Mouse (Mus musculus): ENCODE data around the gene Gm20479.

Gene Gm20479

DNA sequence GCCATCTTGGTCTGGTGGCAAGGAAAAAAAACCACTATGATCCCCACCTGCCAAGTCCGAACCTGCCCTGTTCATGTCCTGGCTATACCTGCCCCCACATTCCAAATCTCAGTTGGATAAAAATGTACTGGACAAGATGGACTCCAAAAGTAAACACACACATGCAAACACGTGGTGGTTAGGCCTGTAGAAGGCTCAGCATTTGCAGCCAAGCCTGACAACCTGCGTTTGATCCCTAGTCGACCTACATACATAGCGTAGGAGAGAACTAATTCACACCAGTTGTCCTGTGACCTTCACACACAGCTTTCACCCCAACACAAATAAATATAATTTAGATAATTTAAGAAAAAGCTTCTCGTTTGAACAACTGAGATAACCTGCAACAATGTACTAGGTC is 3.5 kb upstream of the Gm20479 start:
- H3K27me3 ChIP-seq (ENCODE audit: insufficient read depth, low read length), result peaks cover 26% of the 10 kb centered on the region
- TF ChIP-seq POU5F1 (IDR thresholded peaks at IDR 0.05; ENCODE audit: borderline replicate concordance, low read length) (no peak), NANOG (IDR thresholded peaks at IDR 0.05; ENCODE audit: borderline replicate concordance, low read length) (no peak), CTCF (conservative IDR thresholded peaks at IDR 0.05; ENCODE audit: low read length) (no peak)
- peak overlapping the region; percentile 86 for H3K4me3 ChIP-seq (replicated peaks; ENCODE audit: low read length)
- peaks cover 81% of the 10 kb centered on the region for H3K4me1 ChIP-seq (replicated peaks; ENCODE audit: low read depth, low read length)
- H3K9me3 ChIP-seq (ENCODE audit: low read length), result no peaks in the 10 kb centered on the region
- 0 out of 2 replicates have a peak, but pooled peaks cover 9% of the 10 kb centered on the region for H3K36me3 ChIP-seq (ENCODE audit: insufficient read depth, low read length)

DNA sequence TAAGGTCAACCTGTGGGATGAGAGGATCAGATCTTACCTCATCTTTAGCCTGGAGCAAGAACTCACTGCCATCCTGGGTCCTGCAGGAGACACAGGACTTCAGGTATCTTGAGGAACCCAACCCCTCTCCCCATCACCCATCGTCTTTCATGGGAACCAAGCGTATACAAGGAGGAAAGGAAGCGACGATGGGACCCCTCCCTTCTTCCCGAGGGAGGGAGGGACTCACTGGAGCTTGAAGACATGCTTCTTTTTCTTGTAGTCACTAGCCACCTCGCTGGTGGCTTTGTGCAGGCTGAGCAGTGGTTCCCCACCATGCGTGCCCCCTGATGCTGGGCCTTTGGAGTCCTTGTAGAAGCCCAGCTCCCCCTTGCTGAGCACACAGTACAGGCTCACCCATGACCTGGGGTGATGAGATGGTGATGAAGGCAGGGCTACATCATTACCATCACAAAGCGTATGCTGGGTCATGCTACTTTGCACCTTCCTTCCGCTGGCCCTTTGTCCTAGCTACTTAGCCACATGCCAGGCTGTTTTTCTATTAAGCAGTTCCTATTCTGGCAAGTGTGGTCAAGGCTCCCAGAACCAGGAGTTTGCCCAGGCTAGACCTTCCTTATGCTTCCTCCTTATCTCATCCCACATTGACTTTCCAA is 2.6 kb upstream of the Gm20479 start:
- Histone ChIP-seq H3K4me1 (replicated peaks; ENCODE audit: low read depth, low read length) (peaks cover 80% of the 10 kb centered on the region), H3K36me3 (ENCODE audit: insufficient read depth, low read length) (0 out of 2 replicates have a peak, but pooled peaks cover 9% of the 10 kb centered on the region)
- no peak for TF ChIP-seq CTCF (conservative IDR thresholded peaks at IDR 0.05; ENCODE audit: low read length)
- TF ChIP-seq POU5F1 (IDR thresholded peaks at IDR 0.05; ENCODE audit: borderline replicate concordance, low read length), result peak; percentile 23; the same call in 1 of the 2 replicates
- TF ChIP-seq NANOG (IDR thresholded peaks at IDR 0.05; ENCODE audit: borderline replicate concordance, low read length), result no peak

DNA sequence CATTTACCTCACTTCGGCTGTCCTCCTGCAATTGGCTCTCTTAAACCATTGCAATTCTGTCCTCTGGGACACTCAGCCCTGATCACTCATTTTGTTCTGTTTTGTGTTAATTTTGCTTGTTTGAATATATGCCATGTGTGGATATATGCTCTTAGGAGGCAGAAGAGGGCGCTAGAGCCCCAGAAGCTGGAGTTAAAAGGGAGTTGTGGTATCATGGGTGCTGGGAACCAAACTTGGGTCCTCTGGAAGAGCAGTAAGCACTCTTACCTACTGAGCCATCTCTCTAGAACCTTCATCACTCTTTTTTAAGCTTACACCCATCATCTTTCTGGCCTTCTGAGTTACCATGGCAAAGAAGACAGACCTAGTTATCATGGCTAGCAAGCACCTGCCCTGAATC is 1.9 kb upstream of the Gm20479 start:
- peaks cover 80% of the 10 kb centered on the region for H3K4me1 ChIP-seq (replicated peaks; ENCODE audit: low read depth, low read length)
- peaks cover 11% of the 10 kb centered on the region for H3K27me3 ChIP-seq (ENCODE audit: insufficient read depth, low read length)
- H3K9me3 ChIP-seq (ENCODE audit: low read length), result no peaks in the 10 kb centered on the region
- H3K4me3 ChIP-seq (replicated peaks; ENCODE audit: low read length), result peak overlapping the region; percentile 86
- peaks cover 9% of the 10 kb centered on the region; the same call in 1 of the 2 replicates for H3K36me3 ChIP-seq (ENCODE audit: insufficient read depth, low read length)
- no peak for TF ChIP-seq POU5F1 (IDR thresholded peaks at IDR 0.05; ENCODE audit: borderline replicate concordance, low read length)
- TF ChIP-seq NANOG (IDR thresholded peaks at IDR 0.05; ENCODE audit: borderline replicate concordance, low read length), result no peak
- peak; percentile 42; the same call in 1 of the 2 replicates for TF ChIP-seq CTCF (conservative IDR thresholded peaks at IDR 0.05; ENCODE audit: low read length)

More for the DNA sequence above, 2.6 kb upstream of the Gm20479 start:
- Histone ChIP-seq H3K4me3 (replicated peaks; ENCODE audit: low read length) (peak overlapping the region; percentile 86), H3K9me3 (ENCODE audit: low read length) (no peaks in the 10 kb centered on the region), H3K27me3 (ENCODE audit: insufficient read depth, low read length) (peaks cover 18% of the 10 kb centered on the region)

DNA sequence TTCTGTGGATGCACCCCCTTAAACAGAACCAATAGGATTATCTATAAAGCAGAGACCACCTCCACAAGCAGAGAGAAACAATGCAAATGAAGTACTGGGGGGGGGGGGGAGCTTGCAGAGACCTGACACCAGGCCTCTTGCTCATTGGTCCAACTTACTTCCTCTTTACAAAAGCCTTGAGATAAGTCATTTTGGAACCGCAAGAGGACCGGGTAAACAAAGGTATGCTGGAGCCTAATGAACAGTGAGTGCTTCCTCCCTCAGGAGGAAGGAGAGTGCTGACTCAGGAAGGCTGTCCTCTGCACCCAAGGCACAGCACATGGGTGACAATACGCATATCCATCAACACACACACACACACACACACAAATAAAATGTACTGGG is 368 bp upstream of the Gm20479 start:
- Histone ChIP-seq H3K4me3 (replicated peaks; ENCODE audit: low read length) (peak overlapping the region; percentile 86), H3K27me3 (ENCODE audit: insufficient read depth, low read length) (0 out of 2 replicates have a peak, but pooled peaks cover 3% of the 10 kb centered on the region), H3K36me3 (ENCODE audit: insufficient read depth, low read length) (peaks cover 23% of the 10 kb centered on the region), H3K9me3 (ENCODE audit: low read length) (no peaks in the 10 kb centered on the region), H3K4me1 (replicated peaks; ENCODE audit: low read depth, low read length) (peaks cover 87% of the 10 kb centered on the region)
- no peak for TF ChIP-seq CTCF (conservative IDR thresholded peaks at IDR 0.05; ENCODE audit: low read length)
- no peak for TF ChIP-seq POU5F1 (IDR thresholded peaks at IDR 0.05; ENCODE audit: borderline replicate concordance, low read length)
- TF ChIP-seq NANOG (IDR thresholded peaks at IDR 0.05; ENCODE audit: borderline replicate concordance, low read length), result no peak

DNA sequence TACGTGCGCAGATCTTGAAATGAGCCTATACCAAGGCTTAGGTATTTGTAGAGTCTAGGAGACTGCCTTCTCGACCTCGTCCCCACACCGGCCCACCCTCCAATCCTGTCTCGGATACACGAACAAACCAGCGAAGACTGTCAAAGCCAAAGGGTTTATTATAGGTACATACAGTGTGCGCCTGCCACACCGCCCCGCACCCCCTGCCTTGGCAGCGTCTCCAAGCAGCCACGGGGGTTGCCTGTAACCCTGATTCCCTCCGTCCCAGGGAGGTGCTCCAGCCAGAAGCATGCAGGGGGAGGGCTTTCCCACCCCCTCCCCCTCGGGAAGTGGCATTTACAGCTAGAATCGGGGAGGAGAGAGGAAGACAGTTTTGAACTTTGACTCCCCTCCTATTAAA is 971 bp downstream of the Gm20479 start:
- no peaks in the 10 kb centered on the region for H3K27me3 ChIP-seq (ENCODE audit: insufficient read depth, low read length)
- H3K36me3 ChIP-seq (ENCODE audit: insufficient read depth, low read length), result peaks cover 36% of the 10 kb centered on the region
- H3K9me3 ChIP-seq (ENCODE audit: low read length), result no peaks in the 10 kb centered on the region
- TF ChIP-seq CTCF (conservative IDR thresholded peaks at IDR 0.05; ENCODE audit: low read length) (no peak), NANOG (IDR thresholded peaks at IDR 0.05; ENCODE audit: borderline replicate concordance, low read length) (no peak), POU5F1 (IDR thresholded peaks at IDR 0.05; ENCODE audit: borderline replicate concordance, low read length) (no peak)
- peak overlapping the region; percentile 86 for H3K4me3 ChIP-seq (replicated peaks; ENCODE audit: low read length)
- H3K4me1 ChIP-seq (replicated peaks; ENCODE audit: low read depth, low read length), result peaks cover 89% of the 10 kb centered on the region

DNA sequence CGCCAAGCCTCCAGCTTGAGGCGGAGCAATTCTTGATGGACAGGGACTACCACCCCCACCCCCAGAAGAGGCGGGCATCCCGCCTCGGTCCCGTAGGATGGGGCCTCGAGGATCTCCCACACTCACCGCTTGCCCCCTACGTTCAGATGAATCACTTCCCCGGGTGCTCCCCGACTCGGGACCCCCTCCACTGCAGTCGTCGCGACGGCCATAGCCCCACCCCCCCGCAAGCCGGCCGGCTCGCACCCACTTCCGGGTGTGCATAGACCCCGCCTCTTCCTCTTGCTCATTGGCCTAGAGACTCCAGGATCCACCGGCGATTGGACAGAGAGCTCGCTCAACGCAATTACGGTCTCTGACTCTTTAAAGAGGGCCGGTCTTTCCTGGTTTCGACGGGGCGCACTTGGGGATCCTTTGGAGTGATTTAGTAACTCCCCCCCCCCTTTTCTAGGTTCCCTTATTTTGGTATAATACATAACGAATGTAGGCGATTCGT is 1.4 kb downstream of the Gm20479 start, which contains the start of gene Shkbp1:
Gene Shkbp1 (minus strand): TSS at position 275 of the 496 bp plus-strand sequence.
- TF ChIP-seq CTCF (conservative IDR thresholded peaks at IDR 0.05; ENCODE audit: low read length) (no peak), NANOG (IDR thresholded peaks at IDR 0.05; ENCODE audit: borderline replicate concordance, low read length) (no peak), POU5F1 (IDR thresholded peaks at IDR 0.05; ENCODE audit: borderline replicate concordance, low read length) (no peak)
- Histone ChIP-seq H3K9me3 (ENCODE audit: low read length) (no peaks in the 10 kb centered on the region), H3K4me3 (replicated peaks; ENCODE audit: low read length) (peak within 1 kb of the TSS; percentile 86), H3K27me3 (ENCODE audit: insufficient read depth, low read length) (no peaks in the 10 kb centered on the region), H3K36me3 (ENCODE audit: insufficient read depth, low read length) (peaks cover 40% of the 10 kb centered on the region), H3K4me1 (replicated peaks; ENCODE audit: low read depth, low read length) (peaks cover 85% of the 10 kb centered on the region)

DNA sequence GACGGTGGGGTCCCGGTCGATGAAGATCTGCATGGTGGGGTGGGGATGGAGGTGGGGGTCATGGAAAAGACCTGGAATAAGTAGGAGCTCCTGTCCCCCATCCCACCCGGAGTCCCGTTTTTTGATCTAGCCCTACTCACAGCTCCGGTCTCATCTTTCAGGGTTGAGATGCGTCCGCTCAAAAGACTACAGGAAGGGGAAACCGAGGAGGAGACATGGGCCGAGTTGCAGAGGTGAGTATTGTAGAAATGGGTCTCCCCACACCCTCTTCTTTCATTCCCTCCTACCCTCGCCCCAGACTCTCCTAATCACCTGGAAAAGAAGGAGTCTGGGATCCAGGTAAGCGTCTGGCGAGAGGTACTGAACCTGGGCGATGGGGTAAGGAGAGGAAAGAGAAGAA is 2.0 kb downstream of the Gm20479 start:
- H3K9me3 ChIP-seq (ENCODE audit: low read length), result no peaks in the 10 kb centered on the region
- peak overlapping the region; percentile 86 for H3K4me3 ChIP-seq (replicated peaks; ENCODE audit: low read length)
- H3K36me3 ChIP-seq (ENCODE audit: insufficient read depth, low read length), result peaks cover 45% of the 10 kb centered on the region
- peaks cover 80% of the 10 kb centered on the region for H3K4me1 ChIP-seq (replicated peaks; ENCODE audit: low read depth, low read length)
- no peaks in the 10 kb centered on the region for H3K27me3 ChIP-seq (ENCODE audit: insufficient read depth, low read length)
- TF ChIP-seq POU5F1 (IDR thresholded peaks at IDR 0.05; ENCODE audit: borderline replicate concordance, low read length), result no peak
- no peak for TF ChIP-seq NANOG (IDR thresholded peaks at IDR 0.05; ENCODE audit: borderline replicate concordance, low read length)
- no peak for TF ChIP-seq CTCF (conservative IDR thresholded peaks at IDR 0.05; ENCODE audit: low read length)

DNA sequence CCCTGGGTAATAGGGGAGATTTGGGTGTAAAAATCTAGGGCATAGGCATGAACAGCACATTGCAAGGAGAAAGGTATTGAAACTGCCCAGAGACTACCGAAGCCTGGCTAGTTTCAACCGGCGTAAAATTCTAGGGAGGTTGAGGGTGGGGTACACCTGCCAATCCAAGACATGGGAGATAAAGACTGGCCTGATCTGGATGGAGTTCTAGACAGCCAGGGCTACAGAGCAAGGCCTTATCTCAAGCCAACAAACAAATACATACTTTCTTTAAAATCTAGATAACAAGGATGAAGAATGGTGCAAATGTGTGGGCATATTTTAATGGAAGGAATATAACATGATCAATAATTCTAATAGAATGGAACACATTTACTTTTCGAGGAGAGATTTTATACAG is 2.4 kb downstream of the Gm20479 start:
- H3K4me1 ChIP-seq (replicated peaks; ENCODE audit: low read depth, low read length), result peaks cover 75% of the 10 kb centered on the region
- peak overlapping the region; percentile 86 for H3K4me3 ChIP-seq (replicated peaks; ENCODE audit: low read length)
- H3K27me3 ChIP-seq (ENCODE audit: insufficient read depth, low read length), result no peaks in the 10 kb centered on the region
- peaks cover 50% of the 10 kb centered on the region for H3K36me3 ChIP-seq (ENCODE audit: insufficient read depth, low read length)
- TF ChIP-seq CTCF (conservative IDR thresholded peaks at IDR 0.05; ENCODE audit: low read length), result no peak
- TF ChIP-seq POU5F1 (IDR thresholded peaks at IDR 0.05; ENCODE audit: borderline replicate concordance, low read length), result no peak
- TF ChIP-seq NANOG (IDR thresholded peaks at IDR 0.05; ENCODE audit: borderline replicate concordance, low read length), result no peak
- no peaks in the 10 kb centered on the region for H3K9me3 ChIP-seq (ENCODE audit: low read length)
